Mouse (Mus musculus) adrenal gland, adult 2 months (tissue): ENCODE measurements around the gene Mcm3ap. TPM values are rescaled to one million over a fixed set of nuclear protein-coding genes. Genes with fewer than 3 reads are reported as not detected.
A peak's percentile ranks its signal among the peaks of the same experiment; 100 is the strongest.

Experiments
- DNase-seq: peaks from one replicate; pipeline ENCODE4 v3.0.0; 2021
- polyA plus RNA-seq: library from polyadenylated mRNA; depleted of rRNA; stranded (reverse); fragments of >200 nt; gene quantifications from 2 replicates; pipeline ENCODE4 v1.2.3, GENCODE M21; 2012
- total RNA-seq, 2 experiments: library from RNA; stranded (reverse); gene quantifications; 2 replicates each; pipeline ENCODE4 v1.2.3; 2021

Mcm3ap gene
- total and polyA plus RNA-seq, 3 experiments = 13.3 to 29.5 (median 24.3) TPM

DNA sequence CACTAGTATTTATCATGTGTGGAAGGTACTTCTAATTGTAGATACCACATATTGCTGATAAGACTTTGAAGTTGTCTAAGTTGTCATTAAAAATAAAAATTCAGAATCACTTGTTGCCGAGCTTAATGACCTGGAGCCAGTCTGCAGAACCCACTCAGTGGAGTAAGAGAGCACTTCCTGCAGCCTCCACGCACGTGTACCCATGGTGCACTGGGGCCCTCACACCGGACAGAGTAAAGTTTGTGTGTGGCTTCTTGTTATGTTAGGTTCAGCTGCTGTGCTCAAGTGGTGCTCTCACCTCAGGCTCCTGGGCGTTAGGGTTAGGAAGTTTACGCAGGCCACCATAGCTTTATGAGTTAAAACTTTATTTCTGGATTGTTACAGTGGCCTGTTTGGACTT, 26.8 kb downstream of the Mcm3ap start:
- DNase-seq = no peak

DNA sequence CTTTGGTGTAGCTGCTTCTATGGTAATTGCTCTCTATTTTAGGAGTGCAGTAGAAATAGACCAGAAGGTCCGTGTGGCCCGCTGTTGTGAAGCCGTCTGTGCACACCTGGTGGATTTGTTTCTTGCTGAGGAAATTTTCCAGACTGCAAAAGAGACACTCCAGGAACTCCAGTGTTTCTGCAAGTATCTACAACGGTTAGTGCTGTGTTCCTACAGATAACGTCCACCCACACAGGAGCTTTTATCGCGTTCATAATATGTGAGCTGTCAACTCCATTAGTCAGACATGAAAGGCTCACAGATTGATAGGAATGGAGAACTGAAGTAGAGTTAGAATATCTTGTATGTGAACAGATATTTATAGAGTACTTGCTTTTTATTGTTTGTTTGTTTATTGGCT, 27.6 kb downstream of the Mcm3ap start:
- DNase-seq = no peak

DNA sequence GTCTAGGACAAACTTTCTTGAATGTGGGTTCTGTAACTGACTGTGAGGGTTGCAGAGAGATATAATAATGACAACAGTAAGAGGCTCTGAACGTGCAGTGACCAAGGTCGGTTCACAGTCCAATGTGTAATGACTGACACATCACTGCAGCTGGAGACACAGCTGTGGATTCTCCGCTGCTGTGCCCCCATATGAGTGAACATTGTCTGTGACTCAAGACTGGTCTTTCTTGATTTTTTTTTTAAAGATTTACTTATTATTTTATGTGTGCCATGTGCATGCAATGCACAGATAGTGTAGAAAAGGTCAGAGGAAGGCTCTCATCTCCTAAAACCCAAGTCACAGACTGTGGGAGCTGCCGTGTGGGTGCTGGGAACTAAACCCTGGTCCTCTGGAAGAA, 28.8 kb downstream of the Mcm3ap start:
- DNase-seq = no peak

DNA sequence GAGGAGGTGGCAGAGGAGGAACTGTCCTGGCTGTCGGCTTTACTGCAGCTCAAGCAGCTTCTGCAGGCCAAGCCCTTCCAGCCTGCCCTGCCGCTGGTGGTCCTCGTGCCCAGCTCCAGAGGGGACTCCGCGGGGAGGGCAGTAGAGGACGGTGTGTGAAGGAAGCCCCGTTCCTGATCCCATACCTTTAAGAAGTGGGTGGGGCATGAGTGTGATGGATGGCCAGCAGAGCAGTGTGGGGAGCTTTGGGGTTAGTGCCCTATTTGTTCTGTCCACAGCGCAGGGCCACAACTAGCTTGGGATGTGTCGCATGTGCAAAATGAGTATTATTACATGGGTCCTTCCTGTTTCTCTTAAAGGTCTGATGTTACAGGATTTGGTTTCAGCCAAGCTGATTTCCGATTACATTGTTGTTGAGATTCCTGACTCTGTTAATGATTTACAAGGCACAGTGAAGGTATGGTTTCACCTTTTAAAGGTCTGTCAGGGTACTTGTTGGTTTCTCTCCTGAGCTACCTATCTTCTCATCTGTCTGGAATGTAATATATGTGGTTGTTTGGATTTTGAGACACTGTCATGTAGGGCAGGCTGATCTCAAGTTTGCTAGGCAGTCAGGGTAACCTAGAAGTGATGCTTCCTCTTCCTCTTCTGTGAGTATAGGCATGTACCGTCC, 35.7 kb downstream of the Mcm3ap start:
- DNase-seq = no peak

DNA sequence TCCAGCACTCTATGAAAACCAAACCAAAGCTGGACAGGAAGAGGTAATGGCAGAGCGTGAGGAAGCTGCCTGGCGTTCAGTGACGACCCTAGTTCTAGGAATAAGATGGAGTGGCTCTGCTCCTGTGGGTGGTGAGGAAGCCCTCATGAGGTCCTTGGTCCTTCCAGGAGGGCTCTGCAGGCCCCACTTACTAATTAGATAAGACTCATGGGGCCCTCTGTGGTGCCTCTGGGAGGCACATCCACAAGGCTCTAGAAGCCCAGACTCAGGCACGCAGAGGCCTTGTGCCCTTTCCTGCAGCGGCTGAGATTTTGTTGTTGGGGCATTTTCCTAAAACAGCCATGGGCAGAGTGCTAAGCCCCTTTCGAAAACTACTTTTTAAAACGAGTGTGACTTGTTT, 37.1 kb downstream of the Mcm3ap start:
- DNase-seq = no peak

DNA sequence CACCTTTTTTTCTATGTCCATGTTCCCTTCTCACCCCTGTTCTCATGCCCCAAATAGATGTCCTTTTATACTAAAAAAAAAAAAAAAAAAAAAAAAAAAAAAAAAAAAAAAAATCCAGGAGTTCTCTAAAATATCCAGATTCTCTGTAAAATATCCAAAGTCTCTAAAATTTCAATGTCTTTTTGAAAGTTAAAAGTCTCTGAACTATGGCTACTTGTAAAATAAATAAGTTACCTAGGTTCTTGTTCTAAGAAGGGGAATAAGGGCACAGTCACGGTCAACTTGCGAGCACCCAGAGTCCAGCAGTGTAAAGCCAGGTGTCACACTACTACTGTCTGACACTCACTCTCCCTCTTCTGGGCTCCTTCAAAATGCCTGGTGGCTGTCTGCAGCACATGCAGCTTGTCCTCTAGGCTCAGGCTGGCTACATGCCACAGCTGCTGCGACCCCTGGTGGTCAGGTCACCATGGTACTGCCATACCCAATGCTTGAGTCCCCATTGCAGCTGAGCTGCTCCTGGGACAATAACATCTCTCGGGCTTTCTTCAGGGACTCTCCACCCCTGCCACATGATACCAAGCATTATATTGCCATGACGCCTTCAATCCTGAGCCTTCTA, 44.3 kb downstream of the Mcm3ap start:
- DNase-seq = peak; percentile 60

DNA sequence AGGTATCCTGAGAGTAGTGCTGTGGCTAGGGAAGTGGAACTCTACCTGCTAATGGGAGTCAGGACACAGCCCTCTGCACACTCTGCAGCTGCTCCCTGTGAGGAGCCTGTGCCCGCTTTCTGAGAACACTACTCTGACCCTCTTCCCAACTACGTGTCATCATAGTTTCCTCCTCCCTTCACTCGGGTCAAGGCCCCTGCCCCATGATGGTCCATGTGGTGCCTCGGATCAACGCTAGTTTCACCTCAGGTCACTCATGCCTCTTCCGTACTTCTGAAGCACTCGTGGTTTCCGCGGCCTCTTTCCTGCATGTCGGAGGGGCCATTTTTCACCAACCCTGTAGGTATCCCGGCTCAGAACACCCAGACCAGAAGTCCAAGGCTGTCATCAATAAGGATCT, 62.2 kb downstream of the Mcm3ap start:
- DNase-seq = no peak

DNA sequence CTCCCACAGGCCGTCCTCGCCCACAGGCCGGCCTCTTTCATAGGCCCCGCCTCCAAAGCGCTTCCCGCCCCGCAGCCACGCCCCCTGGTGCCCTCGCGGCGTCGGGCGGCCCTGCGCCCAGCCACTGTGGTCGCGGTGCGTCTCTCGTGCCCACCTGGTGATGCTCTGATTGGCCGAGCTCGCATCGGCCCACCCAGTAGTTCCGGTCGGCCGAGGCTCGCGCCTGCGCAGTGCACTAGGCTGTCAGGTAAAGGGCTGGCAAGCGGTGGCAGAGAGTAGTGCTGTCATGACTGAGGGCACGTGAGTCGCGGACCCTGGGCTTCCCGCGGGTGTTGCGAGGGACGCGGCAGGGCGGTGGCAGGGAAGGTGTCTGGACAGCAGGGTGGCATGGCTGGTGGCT, 62.6 kb downstream of the Mcm3ap start, which contains the start of gene Lss:
Lss (plus strand) TSS at position 214 of the 400 bp plus-strand sequence.
- DNase-seq = peak; percentile 98

DNA sequence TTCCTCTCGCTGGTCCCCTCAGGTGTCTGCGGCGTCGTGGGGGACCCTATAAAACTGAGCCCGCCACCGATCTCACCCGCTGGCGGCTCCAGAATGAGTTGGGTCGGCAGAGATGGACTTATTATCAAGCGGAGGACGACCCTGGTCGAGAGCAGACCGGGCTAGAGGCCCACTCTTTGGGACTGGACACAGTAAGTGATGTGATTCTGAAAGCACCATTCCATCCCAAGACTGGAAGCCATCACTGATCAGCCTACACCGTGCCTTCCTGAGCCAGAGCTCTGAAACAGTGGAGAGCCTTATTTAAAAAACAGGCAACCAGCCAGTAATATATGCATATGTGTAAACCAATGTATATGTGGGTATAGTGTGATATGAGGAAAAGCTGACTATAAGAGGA, 63.1 kb downstream of the Mcm3ap start:
- no peak for DNase-seq

DNA sequence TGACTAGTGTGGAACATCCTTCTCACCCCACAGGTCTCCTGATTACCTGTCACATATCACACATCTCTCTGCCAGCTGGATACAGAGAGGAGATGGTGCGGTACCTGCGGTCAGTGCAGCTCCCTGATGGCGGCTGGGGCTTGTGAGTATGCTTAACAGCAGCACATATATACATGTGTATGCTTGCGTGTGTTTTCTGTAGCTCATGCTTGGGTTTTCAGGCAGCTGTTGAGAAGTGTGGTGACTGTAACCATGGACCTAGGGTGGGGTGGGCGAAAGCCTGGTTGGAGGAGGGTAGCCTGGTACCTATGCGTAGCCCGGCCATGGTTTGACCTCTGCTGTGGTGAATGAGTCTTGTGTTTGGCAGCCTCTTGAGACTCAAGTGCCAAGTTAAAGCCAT, 66.8 kb downstream of the Mcm3ap start:
- no peak for DNase-seq

DNA sequence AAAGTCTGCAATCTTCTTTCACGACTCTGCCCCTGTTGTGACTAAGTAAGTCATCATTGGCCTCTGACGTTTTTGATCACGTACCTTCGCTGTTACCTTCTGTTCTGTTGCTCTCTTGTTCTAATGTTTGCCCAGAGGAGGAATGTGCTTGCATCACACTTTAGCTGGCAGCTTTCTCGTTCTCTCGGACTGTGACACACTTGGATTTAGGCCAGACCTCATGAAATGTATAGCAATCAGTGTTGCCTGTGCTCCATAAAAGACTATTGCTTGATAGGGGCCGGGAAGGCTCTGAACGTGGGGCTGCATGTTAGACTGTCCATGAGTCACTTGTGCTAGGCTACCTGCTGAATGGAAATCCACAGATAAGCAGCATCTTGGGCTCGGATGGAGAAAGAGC, 68.9 kb downstream of the Mcm3ap start:
- DNase-seq = no peak

DNA sequence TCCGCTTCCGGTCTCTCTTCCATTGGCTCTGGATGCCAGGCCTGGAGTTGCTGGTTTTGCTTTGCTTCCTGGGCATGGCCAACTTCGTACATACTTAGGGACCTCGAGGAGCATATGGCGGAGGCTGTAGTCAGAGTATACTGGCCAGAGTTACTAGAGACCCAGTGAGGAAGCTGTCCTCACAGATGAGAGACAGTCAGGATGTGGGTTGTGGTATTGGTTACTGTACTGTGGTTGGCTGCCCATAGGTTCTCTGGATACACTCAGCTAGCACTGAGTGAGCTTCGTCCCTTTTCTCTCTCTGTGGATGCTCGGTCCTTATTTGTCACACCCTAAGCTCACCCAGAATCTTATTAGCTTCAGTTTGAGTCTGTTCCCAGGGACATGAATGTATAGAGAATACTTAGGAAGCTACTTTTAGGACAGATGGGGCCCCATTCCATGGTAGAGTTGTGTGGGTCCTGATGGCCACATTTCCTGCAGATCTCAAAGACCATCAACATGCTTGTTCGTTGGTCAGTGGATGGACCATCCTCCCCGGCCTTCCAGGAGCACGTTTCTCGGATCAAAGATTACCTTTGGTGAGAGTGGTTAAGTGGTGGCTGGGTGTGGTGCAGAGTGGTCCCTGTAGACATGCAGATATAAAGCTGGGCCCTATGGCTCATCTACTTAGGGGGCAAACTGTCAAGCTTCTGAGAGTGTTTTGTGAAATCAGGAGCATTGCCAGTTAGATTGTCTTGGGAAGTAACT, 72.8 kb downstream of the Mcm3ap start:
- no peak for DNase-seq

DNA sequence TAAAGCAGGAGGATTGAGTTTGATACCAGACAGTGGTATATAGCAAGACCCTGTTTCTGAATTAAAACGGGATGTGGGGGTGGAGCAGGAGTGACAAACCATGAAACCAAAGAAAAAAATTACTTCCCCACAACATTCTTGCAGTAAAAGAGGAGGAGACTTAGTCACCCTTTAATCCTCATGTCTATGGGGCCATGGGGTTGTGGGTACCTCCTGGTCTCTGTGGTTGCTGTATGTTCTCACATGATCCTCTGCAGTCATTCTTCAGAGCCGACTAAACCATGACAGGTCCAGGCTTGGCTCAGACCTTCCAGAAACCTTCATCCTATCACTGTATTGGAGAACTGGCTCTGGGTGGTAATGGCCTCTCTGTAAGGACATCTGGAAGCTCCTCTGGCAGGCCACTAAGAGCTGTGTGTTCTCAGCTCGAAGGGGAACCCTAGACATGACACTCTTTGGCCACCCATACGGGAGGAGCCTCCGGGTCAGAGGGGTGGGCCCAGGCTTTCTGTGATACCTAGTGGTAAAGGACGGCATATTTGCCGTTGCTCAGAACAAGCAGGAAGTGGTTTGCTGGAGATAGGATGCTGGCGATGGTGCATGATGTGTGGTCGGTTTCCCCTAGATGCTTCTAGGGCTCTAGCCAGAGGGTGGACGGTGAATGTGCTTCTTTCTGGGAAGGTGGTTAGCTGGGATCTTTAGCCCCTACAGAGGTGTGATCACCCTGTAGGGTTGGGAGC, 74.1 kb downstream of the Mcm3ap start:
- DNase-seq = no peak

DNA sequence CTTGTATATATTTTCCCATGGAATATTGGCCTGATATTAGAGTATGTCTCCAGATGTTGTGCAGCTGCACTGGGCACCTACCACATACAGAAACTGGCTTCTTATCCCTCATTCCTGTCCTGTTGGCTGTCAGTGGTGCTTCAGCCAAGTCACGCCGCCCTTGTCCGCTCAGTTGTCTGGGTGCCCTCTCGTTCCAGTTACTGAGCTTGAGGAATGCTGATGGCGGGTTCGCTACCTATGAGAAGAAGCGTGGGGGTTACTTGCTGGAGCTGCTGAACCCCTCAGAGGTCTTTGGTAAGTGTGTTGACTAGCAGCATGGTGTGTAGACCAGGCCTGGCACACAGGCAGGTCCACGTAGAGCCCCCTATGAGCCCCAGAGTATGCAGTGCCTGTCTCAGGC, 77.8 kb downstream of the Mcm3ap start:
- no peak for DNase-seq

DNA sequence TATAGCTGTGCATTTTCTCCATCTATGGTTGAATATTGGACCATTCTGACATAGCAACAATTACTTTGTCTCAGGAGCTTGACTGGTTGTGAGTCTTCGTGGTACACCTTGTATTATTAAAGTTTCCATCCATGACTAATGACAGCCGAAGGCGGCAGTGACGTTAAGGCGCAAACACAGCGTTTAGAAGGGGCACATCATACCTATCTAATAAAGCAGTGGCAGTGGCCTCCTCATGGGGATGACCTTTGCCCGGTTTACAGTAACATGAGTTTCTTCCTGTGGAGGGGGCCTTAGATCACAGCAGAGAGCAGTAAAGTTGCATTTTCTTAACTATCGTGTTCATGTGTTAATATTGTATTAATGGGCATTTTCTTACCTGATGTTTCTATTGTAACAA, 79.5 kb downstream of the Mcm3ap start:
- DNase-seq = no peak

DNA sequence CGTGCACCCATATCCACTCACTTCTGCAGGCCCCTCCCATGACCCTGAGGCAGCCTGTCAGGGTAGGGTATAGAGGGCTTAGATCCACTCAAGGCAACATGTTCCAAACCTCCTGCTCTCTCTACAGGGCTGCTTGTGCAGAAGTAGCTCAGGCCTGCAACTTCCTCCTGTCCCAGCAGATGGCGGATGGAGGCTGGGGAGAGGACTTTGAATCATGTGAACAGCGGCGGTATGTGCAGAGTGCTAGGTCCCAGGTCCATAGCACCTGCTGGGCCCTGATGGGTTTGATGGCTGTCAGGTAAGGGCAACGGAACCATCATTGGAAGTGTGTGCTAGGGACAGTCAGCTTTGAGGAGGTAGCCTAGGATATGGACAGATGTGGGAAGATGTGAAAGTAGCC, 81.7 kb downstream of the Mcm3ap start:
- no peak for DNase-seq

DNA sequence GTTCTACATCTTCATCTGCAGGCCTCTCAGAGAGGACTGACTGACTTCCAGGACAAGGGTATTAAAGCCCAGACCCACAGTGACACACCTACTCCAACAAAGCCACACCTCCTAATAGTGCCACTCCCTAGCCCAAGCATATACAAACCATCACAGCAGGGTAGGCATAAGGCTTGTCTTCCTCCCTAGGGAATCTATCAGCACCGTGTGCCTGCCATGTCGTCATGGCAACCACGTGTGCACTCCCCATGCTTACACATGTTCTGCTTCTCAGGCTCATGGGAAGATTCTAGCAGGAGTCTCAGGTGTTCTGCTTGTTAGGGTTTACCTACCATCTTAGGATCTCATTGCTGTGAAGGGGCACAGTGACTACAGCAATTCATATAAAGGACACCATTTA, 82.8 kb downstream of the Mcm3ap start:
- DNase-seq = no peak

DNA sequence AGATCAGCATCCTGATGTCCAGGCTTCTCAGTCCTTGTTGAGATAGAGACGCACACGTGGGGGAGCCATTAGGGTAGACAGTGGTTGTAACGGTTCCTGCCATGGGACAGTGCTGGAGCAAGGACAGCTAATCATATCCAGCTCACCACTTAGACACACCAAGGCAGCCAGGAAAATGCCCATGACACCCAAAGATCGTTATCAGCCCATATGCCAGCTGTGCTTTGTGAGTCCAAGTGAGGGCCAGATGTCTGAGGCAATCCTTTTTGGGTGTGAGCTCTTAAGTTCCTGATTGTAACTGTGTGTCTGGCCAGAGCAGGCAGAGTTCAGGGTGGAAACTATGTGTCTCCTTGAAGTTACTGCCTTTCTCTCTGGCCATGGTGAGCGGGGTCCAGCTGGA, 85.3 kb downstream of the Mcm3ap start:
- no peak for DNase-seq

DNA sequence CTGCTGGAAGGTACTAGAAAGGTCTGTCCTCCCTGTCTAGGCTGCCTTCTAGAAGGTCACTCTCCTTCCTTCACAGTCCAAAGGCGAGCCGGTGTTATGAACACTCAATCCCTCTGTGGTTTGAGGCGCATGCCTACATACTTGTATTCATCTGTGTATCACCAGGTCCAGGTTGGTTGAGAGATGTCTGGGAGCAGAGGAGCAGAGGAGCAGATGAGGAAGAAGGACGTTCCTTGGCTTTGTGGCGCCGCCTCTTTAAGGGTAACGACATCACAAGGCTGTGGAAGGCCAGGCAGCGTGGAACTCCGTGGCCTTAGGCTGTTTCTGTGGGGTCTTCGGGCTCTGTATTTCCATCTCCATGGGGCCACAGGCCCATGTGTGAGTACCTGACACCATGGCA, 93.2 kb downstream of the Mcm3ap start, which contains the start of gene Spatc1l:
Spatc1l (plus strand) TSS at position 301 of the 400 bp plus-strand sequence.
- no peak for DNase-seq
